Mouse (Mus musculus): ENCODE results near the gene Cops8. TPM values are rescaled to one million over a fixed set of nuclear protein-coding genes. Genes with fewer than 3 reads are reported as not detected.

Cops8 gene
- polyA plus RNA-seq (2015; fragmentation: Nextera tagmentation; extraction: Ambion mirVana): 149 and 152 TPM in 2 replicates

GRCm38 (mm10) chr1:90602759-90603560, at the start of gene Cops8:
Cops8 (plus strand) TSS chr1:90602981.
- Histone ChIP-seq H3K36me3 (ENCODE audit: insufficient read depth, low read length) (peaks cover 16% of the 10 kb centered on the region), H3K4me1 (ENCODE audit: insufficient read depth, low read length) (peaks cover 6% of the 10 kb centered on the region), H3K4me3 (ENCODE audit: low read length) (peak within 1 kb of the TSS; percentile 87), H3K27me3 (ENCODE audit: insufficient read depth, low read length) (no peaks in the 10 kb centered on the region), H3K27ac (ENCODE audit: low read length) (peak within 1 kb of the TSS; percentile 54), H3K9ac (replicated peaks; ENCODE audit: low read length) (peak within 1 kb of the TSS; percentile 90), H3K9me3 (ENCODE audit: low read length) (no peaks in the 10 kb centered on the region; the same call in 1 of the 2 replicates), H3K4me2 (replicated peaks; ENCODE audit: low read depth, low read length) (peak within 1 kb of the TSS; percentile 79)
- ATAC-seq (ENCODE audit: low FRiP score, low TSS enrichment): peak; percentile 99
- 5% methylated on average over 48 of the region's 48 CpGs for WGBS

- no peak for ATAC-seq (ENCODE audit: low FRiP score, low TSS enrichment)
- H3K9ac ChIP-seq (replicated peaks; ENCODE audit: low read length): no peak overlapping the region
- no peak overlapping the region for H3K4me2 ChIP-seq (replicated peaks; ENCODE audit: low read depth, low read length)
- H3K36me3 ChIP-seq (ENCODE audit: insufficient read depth, low read length): no peaks in the 10 kb centered on the region
- H3K4me3 ChIP-seq (ENCODE audit: low read length): no peak overlapping the region
- no peaks in the 10 kb centered on the region for H3K4me1 ChIP-seq (ENCODE audit: insufficient read depth, low read length)
- 0 out of 2 replicates have a peak, but pooled peaks cover 3% of the 10 kb centered on the region for H3K9me3 ChIP-seq (ENCODE audit: low read length)
- no peaks in the 10 kb centered on the region for H3K27me3 ChIP-seq (ENCODE audit: insufficient read depth, low read length)
- H3K27ac ChIP-seq (ENCODE audit: low read length): no peak overlapping the region
- WGBS: 90% methylated on average over 1 of the region's 1 CpGs
Observed at GRCm38 (mm10) chr1:90557140-90557539, 45.6 kb upstream of the Cops8 start.

- H3K36me3 ChIP-seq (ENCODE audit: insufficient read depth, low read length): no peaks in the 10 kb centered on the region
- WGBS: 69% methylated on average over 5 of the region's 5 CpGs
- ATAC-seq (ENCODE audit: low FRiP score, low TSS enrichment): no peak
Observed at GRCm38 (mm10) chr1:90560942-90561726, 41.6 kb upstream of the Cops8 start.

DNA sequence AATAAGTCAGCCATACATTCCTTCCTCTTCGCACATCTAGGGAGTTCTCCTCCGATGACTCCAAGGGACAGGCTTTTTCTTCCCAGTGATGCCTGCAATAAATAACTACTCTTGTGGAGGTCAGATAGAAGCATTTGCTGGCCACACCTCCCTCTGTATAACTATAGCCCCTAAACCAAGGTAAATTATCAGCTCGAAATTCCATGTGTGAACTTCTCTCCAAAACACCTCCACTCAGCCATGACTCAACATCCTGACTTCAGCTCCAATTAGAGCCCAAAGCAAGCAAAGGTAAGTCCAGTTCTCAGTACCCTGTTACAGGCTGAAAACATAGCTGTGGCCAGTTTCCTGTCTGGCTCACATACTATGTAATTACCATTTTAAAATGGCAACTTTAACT, 38.8 kb upstream of the Cops8 start:
- Histone ChIP-seq H3K4me1 (ENCODE audit: insufficient read depth, low read length) (peaks cover 14% of the 10 kb centered on the region), H3K4me2 (replicated peaks; ENCODE audit: low read depth, low read length) (no peak overlapping the region), H3K9me3 (ENCODE audit: low read length) (no peaks in the 10 kb centered on the region), H3K27ac (ENCODE audit: low read length) (peak overlapping the region; percentile 69; the same call in 1 of the 2 replicates), H3K4me3 (ENCODE audit: low read length) (no peak overlapping the region), H3K36me3 (ENCODE audit: insufficient read depth, low read length) (no peaks in the 10 kb centered on the region), H3K9ac (replicated peaks; ENCODE audit: low read length) (no peak overlapping the region), H3K27me3 (ENCODE audit: insufficient read depth, low read length) (no peaks in the 10 kb centered on the region)
- WGBS: 51% methylated on average over 3 of the region's 3 CpGs
- ATAC-seq (ENCODE audit: low FRiP score, low TSS enrichment): peak; percentile 64; the same call in 1 of the 2 replicates

More at GRCm38 (mm10) chr1:90560942-90561726, 41.6 kb upstream of the Cops8 start:
- no peak overlapping the region for H3K4me2 ChIP-seq (replicated peaks; ENCODE audit: low read depth, low read length)
- H3K9ac ChIP-seq (replicated peaks; ENCODE audit: low read length): no peak overlapping the region
- H3K27me3 ChIP-seq (ENCODE audit: insufficient read depth, low read length): no peaks in the 10 kb centered on the region
- H3K4me3 ChIP-seq (ENCODE audit: low read length): no peak overlapping the region
- 0 out of 2 replicates have a peak, but pooled peaks cover 2% of the 10 kb centered on the region for H3K4me1 ChIP-seq (ENCODE audit: insufficient read depth, low read length)
- no peak overlapping the region for H3K27ac ChIP-seq (ENCODE audit: low read length)
- 0 out of 2 replicates have a peak, but pooled peaks cover 3% of the 10 kb centered on the region for H3K9me3 ChIP-seq (ENCODE audit: low read length)

GRCm38 (mm10) chr1:90566664-90567440, 35.9 kb upstream of the Cops8 start:
- H3K36me3 ChIP-seq (ENCODE audit: insufficient read depth, low read length): no peaks in the 10 kb centered on the region
- H3K9me3 ChIP-seq (ENCODE audit: low read length): peaks cover 7% of the 10 kb centered on the region; the same call in 1 of the 2 replicates
- no peak overlapping the region for H3K4me3 ChIP-seq (ENCODE audit: low read length)
- no peak overlapping the region for H3K4me2 ChIP-seq (replicated peaks; ENCODE audit: low read depth, low read length)
- peak; percentile 43; the same call in 1 of the 2 replicates for ATAC-seq (ENCODE audit: low FRiP score, low TSS enrichment)
- peaks cover 14% of the 10 kb centered on the region for H3K4me1 ChIP-seq (ENCODE audit: insufficient read depth, low read length)
- 45% methylated on average over 15 of the region's 15 CpGs for WGBS
- no peaks in the 10 kb centered on the region for H3K27me3 ChIP-seq (ENCODE audit: insufficient read depth, low read length)
- H3K27ac ChIP-seq (ENCODE audit: low read length): peak overlapping the region; percentile 50; the same call in 1 of the 2 replicates
- H3K9ac ChIP-seq (replicated peaks; ENCODE audit: low read length): no peak overlapping the region

GRCm38 (mm10) chr1:90573831-90574230, 28.9 kb upstream of the Cops8 start:
- Histone ChIP-seq H3K36me3 (ENCODE audit: insufficient read depth, low read length) (no peaks in the 10 kb centered on the region), H3K4me1 (ENCODE audit: insufficient read depth, low read length) (no peaks in the 10 kb centered on the region), H3K27ac (ENCODE audit: low read length) (no peak overlapping the region), H3K9ac (replicated peaks; ENCODE audit: low read length) (no peak overlapping the region), H3K9me3 (ENCODE audit: low read length) (peaks cover 7% of the 10 kb centered on the region; the same call in 1 of the 2 replicates), H3K4me3 (ENCODE audit: low read length) (no peak overlapping the region), H3K27me3 (ENCODE audit: insufficient read depth, low read length) (no peaks in the 10 kb centered on the region), H3K4me2 (replicated peaks; ENCODE audit: low read depth, low read length) (no peak overlapping the region)
- no peak for ATAC-seq (ENCODE audit: low FRiP score, low TSS enrichment)
- 80% methylated on average over 6 of the region's 6 CpGs for WGBS

GRCm38 (mm10) chr1:90574845-90575244, 27.9 kb upstream of the Cops8 start:
- Histone ChIP-seq H3K9ac (replicated peaks; ENCODE audit: low read length) (no peak overlapping the region), H3K4me2 (replicated peaks; ENCODE audit: low read depth, low read length) (no peak overlapping the region), H3K36me3 (ENCODE audit: insufficient read depth, low read length) (no peaks in the 10 kb centered on the region), H3K4me3 (ENCODE audit: low read length) (no peak overlapping the region), H3K27me3 (ENCODE audit: insufficient read depth, low read length) (no peaks in the 10 kb centered on the region), H3K27ac (ENCODE audit: low read length) (no peak overlapping the region), H3K4me1 (ENCODE audit: insufficient read depth, low read length) (no peaks in the 10 kb centered on the region), H3K9me3 (ENCODE audit: low read length) (peaks cover 7% of the 10 kb centered on the region; the same call in 1 of the 2 replicates)
- no peak for ATAC-seq (ENCODE audit: low FRiP score, low TSS enrichment)
- 78% methylated on average over 3 of the region's 3 CpGs for WGBS

GRCm38 (mm10) chr1:90577417-90577816, 25.4 kb upstream of the Cops8 start:
- WGBS: 73% methylated on average over 5 of the region's 5 CpGs
- Histone ChIP-seq H3K27me3 (ENCODE audit: insufficient read depth, low read length) (no peaks in the 10 kb centered on the region), H3K27ac (ENCODE audit: low read length) (no peak overlapping the region), H3K36me3 (ENCODE audit: insufficient read depth, low read length) (no peaks in the 10 kb centered on the region), H3K4me2 (replicated peaks; ENCODE audit: low read depth, low read length) (no peak overlapping the region), H3K4me1 (ENCODE audit: insufficient read depth, low read length) (no peaks in the 10 kb centered on the region), H3K9me3 (ENCODE audit: low read length) (no peaks in the 10 kb centered on the region), H3K4me3 (ENCODE audit: low read length) (no peak overlapping the region), H3K9ac (replicated peaks; ENCODE audit: low read length) (no peak overlapping the region)
- ATAC-seq (ENCODE audit: low FRiP score, low TSS enrichment): no peak

DNA sequence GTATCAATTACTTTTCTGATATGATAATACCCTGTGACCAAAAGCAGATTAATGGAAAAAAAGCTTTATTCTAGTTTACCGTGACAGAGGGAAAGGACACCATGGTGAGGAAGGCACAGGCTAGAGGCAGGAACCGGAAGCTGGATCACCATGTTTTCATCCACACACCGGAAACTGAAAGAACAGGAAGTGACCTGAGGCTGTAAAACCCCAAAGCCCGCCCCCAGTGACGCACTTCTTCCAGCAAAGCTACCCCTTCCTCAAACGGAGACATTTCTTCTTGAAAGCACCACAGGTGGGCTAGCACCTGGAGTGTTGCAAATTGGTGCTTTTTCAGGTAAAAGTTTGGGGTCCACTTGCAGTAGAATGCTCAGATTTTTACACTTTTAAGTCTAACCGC, 20.1 kb upstream of the Cops8 start:
- 68% methylated on average over 7 of the region's 7 CpGs for WGBS
- no peak overlapping the region for H3K27ac ChIP-seq (ENCODE audit: low read length)
- H3K4me3 ChIP-seq (ENCODE audit: low read length): no peak overlapping the region
- no peak overlapping the region for H3K9ac ChIP-seq (replicated peaks; ENCODE audit: low read length)
- no peaks in the 10 kb centered on the region for H3K9me3 ChIP-seq (ENCODE audit: low read length)
- ATAC-seq (ENCODE audit: low FRiP score, low TSS enrichment): no peak
- no peaks in the 10 kb centered on the region for H3K27me3 ChIP-seq (ENCODE audit: insufficient read depth, low read length)
- H3K4me2 ChIP-seq (replicated peaks; ENCODE audit: low read depth, low read length): no peak overlapping the region
- no peaks in the 10 kb centered on the region for H3K36me3 ChIP-seq (ENCODE audit: insufficient read depth, low read length)
- peaks cover 6% of the 10 kb centered on the region; the same call in 1 of the 2 replicates for H3K4me1 ChIP-seq (ENCODE audit: insufficient read depth, low read length)

Data from kidney, embryonic 16.5 days (tissue).